Mouse (Mus musculus): ENCODE measurements around the gene Fmo5.

DNA sequence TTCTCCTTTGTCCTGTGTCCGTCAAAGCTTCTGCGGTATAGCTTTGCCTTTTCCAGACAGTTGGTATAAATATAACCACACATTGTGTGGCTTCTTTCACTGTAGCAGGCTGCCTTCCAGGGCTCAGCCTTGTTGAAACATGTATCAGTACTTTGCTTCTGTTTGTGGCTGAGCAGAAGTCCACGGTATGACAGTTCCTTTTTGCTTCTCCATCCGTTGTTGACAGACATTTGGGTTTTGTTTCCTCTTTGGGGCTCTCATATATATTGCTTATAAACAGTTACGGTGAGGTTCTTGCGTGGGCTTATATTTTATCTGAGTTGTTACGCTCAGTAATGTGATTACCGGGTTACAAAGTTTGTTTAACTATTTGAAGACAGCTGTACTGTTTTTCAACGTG lies 36.9 kb downstream of the Fmo5 start:
- TF ChIP-seq ZC3H11A (IDR thresholded peaks at IDR 0.05; ENCODE audit: borderline replicate concordance, low read depth, low read length) (no peak), CHD2 (IDR thresholded peaks at IDR 0.05; ENCODE audit: low read depth, low read length) (no peak), MAFK (IDR thresholded peaks at IDR 0.05; ENCODE audit: insufficient read depth, low read depth, low read length) (no peak), HCFC1 (IDR thresholded peaks at IDR 0.05; ENCODE audit: borderline replicate concordance, insufficient read depth, low read length) (no peak)

Data from ES-E14 (cell line).